Mouse (Mus musculus) neural tube, embryonic 12.5 days (tissue): ENCODE measurements around the gene Grip2. TPM values are rescaled to one million over a fixed set of nuclear protein-coding genes. Genes with fewer than 3 reads are reported as not detected.

Source experiments
- ATAC-seq: fragments of 200-750 bp; cut with Nextera tagmentation; 2 replicates; pipeline ENCODE4 v1.8.0; 2017; ENCODE audit warnings: low read depth, mild to moderate bottlenecking, moderate TSS enrichment, moderate library complexity; ENCODE audit not compliant: low FRiP score
- H3K27ac ChIP-seq: fragments of 300-500 bp; sonication (generic); 2 replicates; pipeline ENCODE4 v1.5.1; 2016
- H3K27me3 ChIP-seq: fragments of 300-500 bp; sonication (generic); replicated peaks from 2 replicates; pipeline ENCODE4 v1.6.1; 2016; ENCODE audit warnings: mild to moderate bottlenecking
- H3K36me3 ChIP-seq: fragments of 300-500 bp; sonication (generic); 2 replicates; pipeline ENCODE4 v1.6.1; 2016; ENCODE audit warnings: mild to moderate bottlenecking
- H3K4me1 ChIP-seq: fragments of 300-500 bp; sonication (generic); 2 replicates; pipeline ENCODE4 v1.6.1; 2016
- H3K4me2 ChIP-seq: fragments of 300-500 bp; sonication (generic); replicated peaks from 2 replicates; pipeline ENCODE4 v1.6.1; 2016; ENCODE audit warnings: mild to moderate bottlenecking
- H3K4me3 ChIP-seq: fragments of 300-500 bp; sonication (generic); 2 replicates; pipeline ENCODE4 v1.5.1; 2016
- H3K9ac ChIP-seq: fragments of 300-500 bp; sonication (generic); 2 replicates; pipeline ENCODE4 v1.6.1; 2016; ENCODE audit warnings: mild to moderate bottlenecking
- H3K9me3 ChIP-seq: fragments of 300-500 bp; sonication (generic); 2 replicates; pipeline ENCODE4 v1.6.1; 2016; ENCODE audit warnings: mild to moderate bottlenecking
- WGBS: fragments of 180-500 bp; shearing (Covaris S2); methylation state at CpG from one replicate; pipeline ENCODE4 v1.1.7; 2016; 5-methylcytosine and 5-hydroxymethylcytosine counted together
- polyA plus RNA-seq: library from polyadenylated mRNA; unstranded; fragments of >200 nt; fragmentation: Nextera tagmentation; extraction: Ambion mirVana; gene quantifications from 2 replicates; pipeline ENCODE4 v1.2.1, GENCODE M21; 2016

The Grip2 gene
- polyA plus RNA-seq: 4.5 and 4.9 TPM in 2 replicates

- peaks cover 19% of the 10 kb centered on the region for H3K4me1 ChIP-seq
- H3K36me3 ChIP-seq: no peaks in the 10 kb centered on the region
- H3K9ac ChIP-seq: no peak within 1 kb of the TSS
- no peaks in the 10 kb centered on the region; the same call in 1 of the 2 replicates for H3K27me3 ChIP-seq
- H3K27ac ChIP-seq: no peak within 1 kb of the TSS
- H3K4me2 ChIP-seq: no peak within 1 kb of the TSS
- ATAC-seq: no peak
- H3K9me3 ChIP-seq: no peaks in the 10 kb centered on the region
- WGBS: 46% methylated on average over 9 of the region's 11 CpGs
- no peak within 1 kb of the TSS for H3K4me3 ChIP-seq
Observed at GRCm38 (mm10) chr6:91827016-91827570, at the start of gene Grip2. TSS of gene Grip2 (minus strand) at chr6:91827250.

- Histone ChIP-seq H3K36me3 (no peaks in the 10 kb centered on the region), H3K4me2 (no peak overlapping the region), H3K9me3 (no peaks in the 10 kb centered on the region), H3K27ac (no peak overlapping the region), H3K9ac (no peak overlapping the region), H3K4me1 (no peaks in the 10 kb centered on the region), H3K4me3 (no peak overlapping the region), H3K27me3 (no peaks in the 10 kb centered on the region)
- ATAC-seq: no peak
- 68% methylated on average over 2 of the region's 2 CpGs for WGBS
Observed at GRCm38 (mm10) chr6:91872781-91873180, 45.7 kb upstream of the Grip2 start.

- 86% methylated on average over 5 of the region's 5 CpGs for WGBS
- H3K4me1 ChIP-seq: no peaks in the 10 kb centered on the region
- H3K4me2 ChIP-seq: no peak overlapping the region
- H3K27me3 ChIP-seq: no peaks in the 10 kb centered on the region
- no peak for ATAC-seq
- no peak overlapping the region for H3K27ac ChIP-seq
- H3K4me3 ChIP-seq: no peak overlapping the region
- no peaks in the 10 kb centered on the region for H3K9me3 ChIP-seq
- H3K9ac ChIP-seq: no peak overlapping the region
- H3K36me3 ChIP-seq: no peaks in the 10 kb centered on the region
Observed at GRCm38 (mm10) chr6:91868091-91868490, 41.0 kb upstream of the Grip2 start.

GRCm38 (mm10) chr6:91865601-91866000 lies 38.6 kb upstream of the Grip2 start:
- no peak overlapping the region for H3K27ac ChIP-seq
- H3K9me3 ChIP-seq: no peaks in the 10 kb centered on the region
- no peak overlapping the region for H3K4me2 ChIP-seq
- H3K4me3 ChIP-seq: no peak overlapping the region
- no peaks in the 10 kb centered on the region for H3K36me3 ChIP-seq
- no peak overlapping the region for H3K9ac ChIP-seq
- WGBS: 86% methylated on average over 11 of the region's 11 CpGs
- no peaks in the 10 kb centered on the region for H3K27me3 ChIP-seq
- no peak for ATAC-seq
- no peaks in the 10 kb centered on the region for H3K4me1 ChIP-seq

GRCm38 (mm10) chr6:91864595-91864994 lies 37.5 kb upstream of the Grip2 start:
- no peak overlapping the region for H3K4me2 ChIP-seq
- no peaks in the 10 kb centered on the region for H3K27me3 ChIP-seq
- no peak overlapping the region for H3K4me3 ChIP-seq
- H3K9me3 ChIP-seq: no peaks in the 10 kb centered on the region
- no peaks in the 10 kb centered on the region for H3K36me3 ChIP-seq
- no peaks in the 10 kb centered on the region for H3K4me1 ChIP-seq
- ATAC-seq: no peak
- no peak overlapping the region for H3K27ac ChIP-seq
- no peak overlapping the region for H3K9ac ChIP-seq
- 82% methylated on average over 5 of the region's 5 CpGs for WGBS

- H3K27ac ChIP-seq: no peak overlapping the region
- no peak overlapping the region for H3K4me3 ChIP-seq
- no peaks in the 10 kb centered on the region for H3K27me3 ChIP-seq
- H3K36me3 ChIP-seq: no peaks in the 10 kb centered on the region
- H3K4me1 ChIP-seq: no peaks in the 10 kb centered on the region
- H3K4me2 ChIP-seq: no peak overlapping the region
- no peak overlapping the region for H3K9ac ChIP-seq
- ATAC-seq: no peak
- H3K9me3 ChIP-seq: no peaks in the 10 kb centered on the region
Observed at GRCm38 (mm10) chr6:91862848-91863247, 35.8 kb upstream of the Grip2 start.

GRCm38 (mm10) chr6:91858339-91858738 lies 31.3 kb upstream of the Grip2 start:
- Histone ChIP-seq H3K9me3 (no peaks in the 10 kb centered on the region), H3K27ac (no peak overlapping the region), H3K4me1 (no peaks in the 10 kb centered on the region), H3K9ac (no peak overlapping the region), H3K4me2 (no peak overlapping the region), H3K4me3 (no peak overlapping the region), H3K27me3 (no peaks in the 10 kb centered on the region), H3K36me3 (no peaks in the 10 kb centered on the region)
- ATAC-seq: no peak
- WGBS: 85% methylated on average over 5 of the region's 5 CpGs

GRCm38 (mm10) chr6:91852550-91852949 lies 25.5 kb upstream of the Grip2 start:
- H3K36me3 ChIP-seq: no peaks in the 10 kb centered on the region
- H3K9me3 ChIP-seq: no peaks in the 10 kb centered on the region
- no peaks in the 10 kb centered on the region for H3K27me3 ChIP-seq
- no peak overlapping the region for H3K9ac ChIP-seq
- H3K4me1 ChIP-seq: no peaks in the 10 kb centered on the region
- H3K27ac ChIP-seq: no peak overlapping the region
- 9% methylated on average over 2 of the region's 2 CpGs for WGBS
- ATAC-seq: peak; percentile 71; the same call in 1 of the 2 replicates
- no peak overlapping the region for H3K4me3 ChIP-seq
- no peak overlapping the region for H3K4me2 ChIP-seq

GRCm38 (mm10) chr6:91843628-91844153 lies 16.6 kb upstream of the Grip2 start:
- WGBS: 4% methylated on average over 58 of the region's 69 CpGs
- Histone ChIP-seq H3K9me3 (no peaks in the 10 kb centered on the region), H3K27ac (no peak overlapping the region), H3K4me2 (peak overlapping the region; percentile 94), H3K4me3 (peak overlapping the region; percentile 63), H3K4me1 (peaks cover 46% of the 10 kb centered on the region), H3K27me3 (peaks cover 51% of the 10 kb centered on the region), H3K36me3 (no peaks in the 10 kb centered on the region), H3K9ac (peak overlapping the region; percentile 72)
- ATAC-seq: no peak

- peak overlapping the region; percentile 63 for H3K4me3 ChIP-seq
- peak overlapping the region; percentile 72 for H3K9ac ChIP-seq
- WGBS: 2% methylated on average over 46 of the region's 46 CpGs
- H3K9me3 ChIP-seq: no peaks in the 10 kb centered on the region
- no peak overlapping the region for H3K27ac ChIP-seq
- H3K4me2 ChIP-seq: peak overlapping the region; percentile 94
- H3K27me3 ChIP-seq: peaks cover 51% of the 10 kb centered on the region
- H3K36me3 ChIP-seq: no peaks in the 10 kb centered on the region
- H3K4me1 ChIP-seq: peaks cover 51% of the 10 kb centered on the region
- ATAC-seq: no peak
Observed at GRCm38 (mm10) chr6:91842897-91843627, 16.0 kb upstream of the Grip2 start.

GRCm38 (mm10) chr6:91839010-91839871 lies 12.2 kb upstream of the Grip2 start:
- Histone ChIP-seq H3K27me3 (peaks cover 32% of the 10 kb centered on the region), H3K36me3 (no peaks in the 10 kb centered on the region), H3K4me1 (peaks cover 47% of the 10 kb centered on the region), H3K4me2 (peak overlapping the region; percentile 49), H3K4me3 (peak overlapping the region; percentile 13; the same call in 1 of the 2 replicates), H3K9me3 (no peaks in the 10 kb centered on the region), H3K27ac (peak overlapping the region; percentile 54), H3K9ac (peak overlapping the region; percentile 26; the same call in 1 of the 2 replicates)
- peak; percentile 94 for ATAC-seq
- 5% methylated on average over 23 of the region's 23 CpGs for WGBS
